Mouse (Mus musculus): ENCODE data around the gene Slc43a1. TPM values are rescaled to one million over a fixed set of nuclear protein-coding genes. Genes with fewer than 3 reads are reported as not detected.
"Not testable (repeated sequence)": the region's sequence is repeated elsewhere in the genome, so short reads cannot be mapped to it uniquely, and the experiment has no call there.

The Slc43a1 gene
- polyA plus RNA-seq, 1 experiment from 2014 or later = 2.6 TPM

- ATAC-seq; H3K9ac ChIP-seq (replicated peaks; ENCODE audit: low read depth, low read length); H3K4me3 ChIP-seq (replicated peaks; ENCODE audit: low read length); H3K9me3 ChIP-seq (ENCODE audit: control insufficient read depth, low read length); H3K27ac ChIP-seq (ENCODE audit: low read length); H3K4me1 ChIP-seq (replicated peaks; ENCODE audit: control insufficient read depth, insufficient read depth, low read length); H3K27me3 ChIP-seq (replicated peaks; ENCODE audit: control insufficient read depth, insufficient read depth, low read length); H3K4me2 ChIP-seq (ENCODE audit: low read length); H3K36me3 ChIP-seq (ENCODE audit: control insufficient read depth, insufficient read depth): not testable (repeated sequence)
- 94% methylated on average over 6 of the region's 6 CpGs for WGBS
Measured at GRCm38 (mm10) chr2:84896686-84897085, 58.0 kb downstream of the Slc43a1 start.

- Histone ChIP-seq H3K27me3 (replicated peaks; ENCODE audit: control insufficient read depth, insufficient read depth, low read length) (no peaks in the 10 kb centered on the region), H3K4me3 (replicated peaks; ENCODE audit: low read length) (no peak overlapping the region), H3K36me3 (ENCODE audit: control insufficient read depth, insufficient read depth) (no peaks in the 10 kb centered on the region), H3K4me1 (replicated peaks; ENCODE audit: control insufficient read depth, insufficient read depth, low read length) (no peaks in the 10 kb centered on the region), H3K4me2 (ENCODE audit: low read length) (no peak overlapping the region), H3K9ac (replicated peaks; ENCODE audit: low read depth, low read length) (no peak overlapping the region), H3K27ac (ENCODE audit: low read length) (no peak overlapping the region), H3K9me3 (ENCODE audit: control insufficient read depth, low read length) (no peaks in the 10 kb centered on the region)
- no peak for ATAC-seq
- WGBS = 85% methylated on average over 3 of the region's 3 CpGs
Measured at GRCm38 (mm10) chr2:84912722-84913121, 74.1 kb downstream of the Slc43a1 start.

Other genes starting within 250 kb of the Slc43a1 start
- gene Ctnnd1, start 188.1 kb upstream of the Slc43a1 start, polyA plus RNA-seq (2015; fragmentation: Nextera tagmentation; extraction: Ambion mirVana) = 41.7 and 45.6 TPM in 2 replicates
- 0.41 and 0.52 TPM in 2 replicates for gene Btbd18, start 179.8 kb upstream of the Slc43a1 start, polyA plus RNA-seq (2015; fragmentation: Nextera tagmentation; extraction: Ambion mirVana)
- gene Selenoh, start 168.1 kb upstream of the Slc43a1 start, polyA plus RNA-seq (2015; fragmentation: Nextera tagmentation; extraction: Ambion mirVana) = 213 and 225 TPM in 2 replicates
- not detected in 2 replicates for gene Gm28635, start 160.8 kb upstream of the Slc43a1 start, polyA plus RNA-seq (2015; fragmentation: Nextera tagmentation; extraction: Ambion mirVana)
- gene Med19, start 160.4 kb upstream of the Slc43a1 start, polyA plus RNA-seq (2015; fragmentation: Nextera tagmentation; extraction: Ambion mirVana) = 53.8 and 54.3 TPM in 2 replicates
- gene Tmx2, start 159.7 kb upstream of the Slc43a1 start, polyA plus RNA-seq (2015; fragmentation: Nextera tagmentation; extraction: Ambion mirVana) = 212 and 231 TPM in 2 replicates
- 19.4 and 20.1 TPM in 2 replicates for gene Zdhhc5, start 123.7 kb upstream of the Slc43a1 start, polyA plus RNA-seq (2015; fragmentation: Nextera tagmentation; extraction: Ambion mirVana)
- 28.1 and 28.8 TPM in 2 replicates for gene Clp1, start 111.5 kb upstream of the Slc43a1 start, polyA plus RNA-seq (2015; fragmentation: Nextera tagmentation; extraction: Ambion mirVana)
- gene Ypel4, start 104.8 kb upstream of the Slc43a1 start, polyA plus RNA-seq (2015; fragmentation: Nextera tagmentation; extraction: Ambion mirVana) = 21.8 and 24.7 TPM in 2 replicates
- 3.9 and 4.9 TPM in 2 replicates for gene Gm19426, start 95.2 kb upstream of the Slc43a1 start, polyA plus RNA-seq (2015; fragmentation: Nextera tagmentation; extraction: Ambion mirVana)
- gene Serping1, start 63.4 kb upstream of the Slc43a1 start, polyA plus RNA-seq (2015; fragmentation: Nextera tagmentation; extraction: Ambion mirVana) = 25.0 and 26.9 TPM in 2 replicates
- 21.2 and 28.1 TPM in 2 replicates for gene Ube2l6, start 40.0 kb upstream of the Slc43a1 start, polyA plus RNA-seq (2015; fragmentation: Nextera tagmentation; extraction: Ambion mirVana)
- gene Smtnl1, start 16.2 kb upstream of the Slc43a1 start, polyA plus RNA-seq (2015; fragmentation: Nextera tagmentation; extraction: Ambion mirVana) = not detected in 2 replicates
- 58.0 and 69.5 TPM in 2 replicates for gene Timm10, start 11.9 kb upstream of the Slc43a1 start, polyA plus RNA-seq (2015; fragmentation: Nextera tagmentation; extraction: Ambion mirVana)
- 9.8 and 11.4 TPM in 2 replicates for gene Rtn4rl2, start 47.9 kb downstream of the Slc43a1 start, polyA plus RNA-seq (2015; fragmentation: Nextera tagmentation; extraction: Ambion mirVana)
- 6.6 and 7.2 TPM in 2 replicates for gene Slc43a3, start 97.7 kb downstream of the Slc43a1 start, polyA plus RNA-seq (2015; fragmentation: Nextera tagmentation; extraction: Ambion mirVana)
- gene Prg2, start 141.6 kb downstream of the Slc43a1 start, polyA plus RNA-seq (2015; fragmentation: Nextera tagmentation; extraction: Ambion mirVana) = not detected in 2 replicates
- gene Prg3, start 149.4 kb downstream of the Slc43a1 start, polyA plus RNA-seq (2015; fragmentation: Nextera tagmentation; extraction: Ambion mirVana) = not detected in 2 replicates
- gene Ssrp1, start 198.4 kb downstream of the Slc43a1 start, polyA plus RNA-seq (2015; fragmentation: Nextera tagmentation; extraction: Ambion mirVana) = 228 and 250 TPM in 2 replicates
- 0.66 and 1.1 TPM in 2 replicates for gene P2rx3, start 198.6 kb downstream of the Slc43a1 start, polyA plus RNA-seq (2015; fragmentation: Nextera tagmentation; extraction: Ambion mirVana)
- gene Tnks1bp1, start 209.2 kb downstream of the Slc43a1 start, polyA plus RNA-seq (2015; fragmentation: Nextera tagmentation; extraction: Ambion mirVana) = 24.0 and 26.2 TPM in 2 replicates